Mouse (Mus musculus) gastrocnemius, postnatal 14 days (tissue): ENCODE measurements at regions not wholly inside any gene's neighbourhood (a gene's known extent, or its start where the extent isn't known, plus 50 kb on each side); places are given as distances from the start of the nearest gene placed in this dataset.

Source experiments
- DNase-seq: peaks from one replicate; pipeline ENCODE4 v3.0.0; 2021; ENCODE audit warnings: mixed read lengths
- intact Hi-C: fragments of 180-260 bp; cut with DNase I; formaldehyde crosslinking; loops from one replicate; pipeline ENCODE4 v1.15.1; 2025; ENCODE audit warnings: low total_unique reads

GRCm38 (mm10) chr9:113026096-113026903 lies 681.8 kb downstream of the Pdcd6ip start:
- intact Hi-C loops = no loop called here
- no peak for DNase-seq

GRCm38 (mm10) chr9:113021866-113022645 lies 686.0 kb downstream of the Pdcd6ip start:
- DNase-seq = no peak
- intact Hi-C loops = no loop called here

GRCm38 (mm10) chr9:113019576-113019975 lies 688.5 kb downstream of the Pdcd6ip start:
- intact Hi-C loops = no loop called here
- no peak for DNase-seq

GRCm38 (mm10) chr9:113008106-113008505 lies 700.0 kb downstream of the Pdcd6ip start:
- DNase-seq = no peak
- intact Hi-C loops = no loop called here

- DNase-seq = no peak
- intact Hi-C loops = no loop called here
These were observed 711.9 kb downstream of the Pdcd6ip start for GRCm38 (mm10) chr9:112996204-112996603.

- intact Hi-C loops = no loop called here
- DNase-seq = no peak
These were observed 713.3 kb downstream of the Pdcd6ip start for GRCm38 (mm10) chr9:112994774-112995173.

- intact Hi-C loops = no loop called here
- DNase-seq = no peak
These were observed 714.4 kb downstream of the Pdcd6ip start for GRCm38 (mm10) chr9:112993627-112994026.

- DNase-seq = no peak
- intact Hi-C loops = no loop called here
These were observed 715.1 kb downstream of the Pdcd6ip start for GRCm38 (mm10) chr9:112992937-112993336.

- DNase-seq = no peak
- intact Hi-C loops = no loop called here
These were observed 724.7 kb downstream of the Pdcd6ip start for GRCm38 (mm10) chr9:112983353-112983752.

- no peak for DNase-seq
- intact Hi-C loops = no loop called here
These were observed 715.8 kb upstream of the Arpp21 start for GRCm38 (mm10) chr9:112951567-112951966.

- no peak for DNase-seq
- intact Hi-C loops = no loop called here
These were observed 714.3 kb upstream of the Arpp21 start for GRCm38 (mm10) chr9:112950056-112950455.

GRCm38 (mm10) chr9:112938781-112939180 lies 703.0 kb upstream of the Arpp21 start:
- intact Hi-C loops = no loop called here
- no peak for DNase-seq

- intact Hi-C loops = no loop called here
- no peak for DNase-seq
These were observed 673.8 kb upstream of the Arpp21 start for GRCm38 (mm10) chr9:112909311-112910101.

- intact Hi-C loops = no loop called here
- DNase-seq = no peak
These were observed 670.2 kb upstream of the Arpp21 start for GRCm38 (mm10) chr9:112905955-112906354.

GRCm38 (mm10) chr9:112864921-112865320 lies 629.2 kb upstream of the Arpp21 start:
- intact Hi-C loops = no loop called here
- DNase-seq = no peak

- intact Hi-C loops = no loop called here
- no peak for DNase-seq
These were observed 625.4 kb upstream of the Arpp21 start for GRCm38 (mm10) chr9:112861136-112861535.

GRCm38 (mm10) chr9:112860307-112860893 lies 624.7 kb upstream of the Arpp21 start:
- no peak for DNase-seq
- intact Hi-C loops = no loop called here

- intact Hi-C loops = no loop called here
- no peak for DNase-seq
These were observed 605.7 kb upstream of the Arpp21 start for GRCm38 (mm10) chr9:112841473-112841872.

- intact Hi-C loops = no loop called here
- DNase-seq = no peak
These were observed 603.5 kb upstream of the Arpp21 start for GRCm38 (mm10) chr9:112839071-112839793.
